In the genomic region with DNA sequence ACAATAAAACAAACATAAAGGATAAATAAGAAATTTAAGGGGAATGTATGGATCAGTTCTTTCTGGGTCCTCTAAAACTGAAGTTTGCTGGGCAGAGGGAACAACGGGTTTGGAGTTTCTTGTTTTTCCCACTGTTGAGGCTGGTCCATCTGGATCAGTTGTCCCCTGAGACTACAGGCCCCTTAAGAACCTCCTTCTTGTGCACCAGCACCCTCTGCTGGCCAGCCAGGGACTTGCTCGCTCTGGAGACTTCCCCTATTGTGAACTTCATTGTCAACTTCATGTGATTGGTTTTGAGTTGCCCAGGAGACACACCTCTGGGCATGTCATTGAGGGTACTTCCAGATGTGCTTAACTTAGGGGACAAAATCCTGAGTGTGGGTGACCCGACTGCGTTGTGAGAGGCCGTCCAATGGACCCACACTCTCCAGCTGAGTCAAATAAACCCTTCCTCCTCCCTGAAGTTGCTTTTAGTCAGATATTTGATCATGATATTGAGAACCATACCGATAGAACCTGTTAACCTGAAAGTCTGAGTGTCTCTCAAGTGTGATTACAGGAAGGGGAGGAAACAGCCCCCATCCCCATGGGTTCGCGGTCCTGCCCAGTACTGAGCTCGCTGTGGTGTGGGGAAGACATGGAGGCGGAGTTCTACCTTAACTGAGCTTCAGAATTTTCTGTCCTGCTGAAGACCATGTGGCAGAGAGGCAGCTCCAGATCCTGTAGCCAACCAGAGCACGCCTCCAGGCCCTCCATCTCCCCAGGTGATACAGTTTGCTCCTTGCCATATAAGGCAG, we compare ENCODE assay signal across 8 mouse cellular contexts. TPM values are rescaled to one million over a fixed set of nuclear protein-coding genes. Genes with fewer than 3 reads are reported as not detected.
DNase-seq lines count a peak whose midpoint lies in the region; ATAC-seq and TF ChIP-seq lines count a peak whose summit lies in the region.

No protein-coding gene starts in this region.

- 57% methylated on average over 11 of the region's 11 CpGs for WGBS in midbrain, embryonic 13.5 days
- WGBS in small intestine, adult 2 months, result 47% methylated on average over 11 of the region's 11 CpGs

- H3K4me1 ChIP-seq in midbrain, embryonic 13.5 days (replicated peaks), result no peaks in the 10 kb centered on the region
- H3K4me1 ChIP-seq in small intestine, adult 2 months (ENCODE audit: control insufficient read depth, insufficient read depth, insufficient read length, low read length), result no peaks in the 10 kb centered on the region

- intact Hi-C loops in left cerebral cortex, postnatal 10 days (cut with DNase I), result no loop called here

- TF ChIP-seq CTCF in small intestine, adult 2 months (IDR thresholded peaks at IDR 0.05; ENCODE audit: extremely low read depth, insufficient read length, insufficient replicate concordance, low read depth, low read length), result peak; percentile 83; the same call in 1 of the 2 replicates

- no peaks in the 10 kb centered on the region for H3K36me3 ChIP-seq in midbrain, embryonic 13.5 days
- no peaks in the 10 kb centered on the region for H3K36me3 ChIP-seq in small intestine, adult 2 months (ENCODE audit: control insufficient read depth, insufficient read depth, low read length)

- no peak overlapping the region for H3K9ac ChIP-seq in midbrain, embryonic 13.5 days (replicated peaks)

- no peak overlapping the region for H3K4me2 ChIP-seq in midbrain, embryonic 13.5 days (replicated peaks)

- peak; percentile 94 for ATAC-seq in frontal cortex, adult (ENCODE audit: low TSS enrichment)
- peak; percentile 56; the same call in 1 of the 2 replicates for ATAC-seq in midbrain, embryonic 13.5 days
- ATAC-seq in inflammation-experienced regulatory T-cells, adult 6 months, result no peak

- H3K27me3 ChIP-seq in midbrain, embryonic 13.5 days, result no peaks in the 10 kb centered on the region
- H3K27me3 ChIP-seq in small intestine, adult 2 months (ENCODE audit: control insufficient read depth, insufficient read depth, low read length), result no peaks in the 10 kb centered on the region

- no peak overlapping the region for H3K27ac ChIP-seq in midbrain, embryonic 13.5 days
- no peak overlapping the region for H3K27ac ChIP-seq in small intestine, adult 2 months (ENCODE audit: insufficient read depth, low read depth, low read length)

- TF ChIP-seq POLR2A in small intestine, adult 2 months (IDR thresholded peaks at IDR 0.05; ENCODE audit: low read depth, low read length), result no peak

- DNase-seq in ZHBTc4 (ENCODE audit: low read depth, low spot score), result peak; percentile 84
- DNase-seq in cerebellum, adult 8-10 months, result peak; percentile 75
- peak; percentile 58 for DNase-seq in hindlimb bud, embryonic 11.5 days (ENCODE audit: extremely low spot score, low read depth, low spot score)
- DNase-seq in left cerebral cortex, postnatal 10 days (ENCODE audit: extremely low spot score in 1 of 2, low spot score in 2 of 2), result peak; percentile 19 to 77

- no peaks in the 10 kb centered on the region for H3K9me3 ChIP-seq in midbrain, embryonic 13.5 days

- no peak overlapping the region for H3K4me3 ChIP-seq in midbrain, embryonic 13.5 days (replicated peaks)
- H3K4me3 ChIP-seq in small intestine, adult 2 months (ENCODE audit: low read depth, low read length), result no peak overlapping the region

RNA-seq across cellular contexts. Expression of a gene that starts 31.4 kb away (rescaled TPM):
- 10 to 100 TPM; 14.7 to 17.1 TPM for total RNA-seq in left cerebral cortex, postnatal 10 days (2021)
- 6.7 and 9.0 TPM in 2 replicates for polyA plus RNA-seq in midbrain, embryonic 13.5 days (2015; fragmentation: Nextera tagmentation; extraction: Ambion mirVana)
- not detected in 2 replicates for polyA plus RNA-seq in small intestine, adult 2 months (2012; rRNA removed)
- 1 to 10 TPM; 1.1 to 4.0 (median 2.3) TPM for polyA plus RNA-seq in inflammation-experienced regulatory T-cells, adult 6 months (2017; shearing (Covaris generic))
